Comparison of ENCODE assay signal across 14 mouse cellular contexts in the genomic region with DNA sequence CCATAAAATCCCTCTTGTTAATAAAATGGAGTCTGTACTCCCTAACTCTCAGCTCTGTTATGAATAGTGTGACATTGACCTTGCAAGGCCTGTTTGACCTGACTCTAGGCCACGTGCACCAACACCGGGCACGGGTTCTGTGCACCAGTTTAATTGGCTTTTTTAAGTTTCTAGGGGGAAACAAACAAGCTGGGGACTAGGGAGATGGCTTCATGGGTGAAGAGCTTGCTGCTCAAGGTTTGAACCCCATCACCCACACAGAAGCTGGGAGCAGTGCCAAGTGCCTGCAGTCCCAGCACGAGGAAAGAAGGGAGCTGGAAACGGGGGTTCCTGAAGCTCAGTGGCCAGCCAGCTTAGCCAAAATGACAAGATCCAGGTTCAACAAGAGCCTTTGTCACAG.
DNase-seq lines count a peak whose midpoint lies in the region; ATAC-seq and TF ChIP-seq lines count a peak whose summit lies in the region.
"Had no signal": no experiment of that assay in that cellular context is flagged by ENCODE, and none has a peak within 500 bp of the region (broad histone marks: within the 10 kb centered on the region; RNA-seq: fewer than 3 reads in every experiment).

No protein-coding gene starts in this region.

- no peak for TF ChIP-seq CTCF in lung, postnatal 0 days (IDR thresholded peaks at IDR 0.05)
- TF ChIP-seq CTCF in kidney, adult 2 months (conservative IDR thresholded peaks at IDR 0.05; ENCODE audit: insufficient read depth, insufficient read length, low read depth, low read length), result no peak

- H3K4me2 ChIP-seq in heart, embryonic 15.5 days, result no peak overlapping the region
- no peak overlapping the region for H3K4me2 ChIP-seq in lung, postnatal 0 days (replicated peaks; ENCODE audit: low read depth, low read length)
- no peak overlapping the region for H3K4me2 ChIP-seq in hindbrain, embryonic 11.5 days (replicated peaks; ENCODE audit: low read depth, low read length)

- intact Hi-C loops in heart, postnatal 25 days (cut with DNase I), result no loop called here

- no peak for TF ChIP-seq POLR2A in kidney, adult 2 months (IDR thresholded peaks at IDR 0.05; ENCODE audit: low read depth, low read length)

- no peaks in the 10 kb centered on the region for H3K27me3 ChIP-seq in heart, embryonic 15.5 days
- H3K27me3 ChIP-seq in lung, postnatal 0 days (replicated peaks; ENCODE audit: insufficient read depth, low read length), result no peaks in the 10 kb centered on the region
- no peaks in the 10 kb centered on the region for H3K27me3 ChIP-seq in kidney, adult 2 months (replicated peaks; ENCODE audit: control insufficient read depth, insufficient read depth, low read length)
- H3K27me3 ChIP-seq in hindbrain, embryonic 11.5 days (ENCODE audit: control insufficient read depth, insufficient read depth, low read length), result no peaks in the 10 kb centered on the region

- TF ChIP-seq EP300 in lung, postnatal 0 days (IDR thresholded peaks at IDR 0.05), result no peak

- H3K9ac ChIP-seq in heart, embryonic 15.5 days, result no peak overlapping the region
- H3K9ac ChIP-seq in lung, postnatal 0 days (replicated peaks; ENCODE audit: low read depth), result no peak overlapping the region
- H3K9ac ChIP-seq in hindbrain, embryonic 11.5 days (ENCODE audit: low read depth, low read length), result no peak overlapping the region

- peaks cover 51% of the 10 kb centered on the region for H3K36me3 ChIP-seq in heart, embryonic 15.5 days
- H3K36me3 ChIP-seq in lung, postnatal 0 days (ENCODE audit: insufficient read depth, low read length), result peaks cover 17% of the 10 kb centered on the region; the same call in 1 of the 2 replicates
- H3K36me3 ChIP-seq in kidney, adult 2 months (ENCODE audit: control insufficient read depth, insufficient read depth, low read length), result peaks cover 15% of the 10 kb centered on the region; the same call in 1 of the 2 replicates
- no peaks in the 10 kb centered on the region for H3K36me3 ChIP-seq in hindbrain, embryonic 11.5 days (ENCODE audit: control insufficient read depth, insufficient read depth, low read length)
- H3K36me3 ChIP-seq: midbrain, embryonic 10.5 days had no signal

- ATAC-seq in heart, embryonic 15.5 days (replicated peaks; ENCODE audit: insufficient number of reproducible peaks, insufficient read depth, low FRiP score, low read depth), result no peak
- ATAC-seq in lung, postnatal 0 days, result no peak
- ATAC-seq in hindbrain, embryonic 11.5 days (ENCODE audit: low FRiP score), result no peak
- ATAC-seq: forebrain, embryonic 16.5 days; hindbrain, embryonic 16.5 days had no signal

- H3K4me3 ChIP-seq in heart, embryonic 15.5 days, result no peak overlapping the region
- H3K4me3 ChIP-seq in lung, postnatal 0 days (ENCODE audit: low read depth, low read length), result no peak overlapping the region
- no peak overlapping the region for H3K4me3 ChIP-seq in kidney, adult 2 months (ENCODE audit: insufficient read depth, low read depth, low read length)
- no peak overlapping the region for H3K4me3 ChIP-seq in hindbrain, embryonic 11.5 days (ENCODE audit: low read depth, low read length)
- H3K4me3 ChIP-seq: midbrain, embryonic 10.5 days had no signal

- no peaks in the 10 kb centered on the region for H3K9me3 ChIP-seq in heart, embryonic 15.5 days (replicated peaks)
- H3K9me3 ChIP-seq in lung, postnatal 0 days (ENCODE audit: low read length), result no peaks in the 10 kb centered on the region
- H3K9me3 ChIP-seq in hindbrain, embryonic 11.5 days (ENCODE audit: control insufficient read depth, low read length), result no peaks in the 10 kb centered on the region
- H3K9me3 ChIP-seq: midbrain, embryonic 10.5 days had no signal

- 48% methylated on average over 5 of the region's 5 CpGs for WGBS in heart, embryonic 15.5 days
- 35% methylated on average over 5 of the region's 5 CpGs for WGBS in lung, postnatal 0 days
- WGBS in kidney, adult 2 months, result 11% methylated on average over 5 of the region's 5 CpGs
- WGBS in hindbrain, embryonic 11.5 days, result 90% methylated on average over 5 of the region's 5 CpGs

- H3K27ac ChIP-seq in heart, embryonic 15.5 days, result peak overlapping the region; percentile 86
- peak overlapping the region; percentile 91 for H3K27ac ChIP-seq in lung, postnatal 0 days (ENCODE audit: low read length)
- H3K27ac ChIP-seq in kidney, adult 2 months (ENCODE audit: insufficient read depth, low read depth, low read length), result peak overlapping the region; percentile 99
- no peak overlapping the region for H3K27ac ChIP-seq in hindbrain, embryonic 11.5 days (ENCODE audit: low read depth, low read length)
- H3K27ac ChIP-seq: midbrain, embryonic 10.5 days had no signal

- no peak for DNase-seq in heart, postnatal 25 days (ENCODE audit: low spot score)
- DNase-seq in lung, postnatal 0 days (ENCODE audit: low spot score), result peak; percentile 27
- no peak for DNase-seq in lung, postnatal 4 days
- DNase-seq in kidney, adult 2 months, result peak; percentile 88
- peak; percentile 84 to 90 for DNase-seq in kidney, postnatal 25 days
- no peak for DNase-seq in hindbrain, embryonic 11.5 days (ENCODE audit: low spot score)
- no peak for DNase-seq in frontal cortex, postnatal 25 days (ENCODE audit: low spot score in 2 of 2)
- DNase-seq: cerebellum, adult 18-20 months; embryo, embryonic 11 days; retina, postnatal 1 day had no signal

- peaks cover 74% of the 10 kb centered on the region for H3K4me1 ChIP-seq in heart, embryonic 15.5 days (replicated peaks)
- peaks cover 47% of the 10 kb centered on the region for H3K4me1 ChIP-seq in lung, postnatal 0 days (ENCODE audit: insufficient read depth, low read depth, low read length)
- H3K4me1 ChIP-seq in kidney, adult 2 months (ENCODE audit: control insufficient read depth, insufficient read depth, low read length), result peaks cover 69% of the 10 kb centered on the region
- no peaks in the 10 kb centered on the region for H3K4me1 ChIP-seq in hindbrain, embryonic 11.5 days (replicated peaks; ENCODE audit: control insufficient read depth, insufficient read depth, low read length)

Comparison
In these comparisons a context has a peak if more than half of its experiments do, and no peak if none do; other contexts are left out.
1. DNase-seq: peak in lung, postnatal 0 days (single experiment), kidney, adult 2 months (single experiment) and kidney, postnatal 25 days (2 of 2); none in heart, postnatal 25 days (single experiment), lung, postnatal 4 days (0 of 2), hindbrain, embryonic 11.5 days (single experiment) and frontal cortex, postnatal 25 days (0 of 2).